Mouse (Mus musculus) neural tube, embryonic 13.5 days (tissue): Measurements from ENCODE around the gene Defb11. TPM values are rescaled to one million over a fixed set of nuclear protein-coding genes. Genes with fewer than 3 reads are reported as not detected.

Experiments used
- polyA plus RNA-seq: library from polyadenylated mRNA; unstranded; fragments of >200 nt; fragmentation: Nextera tagmentation; extraction: Ambion mirVana; gene quantifications from 2 replicates; pipeline ENCODE4 v1.2.1, GENCODE M21; 2015

Defb11 gene
- polyA plus RNA-seq, 1 experiment from 2014 or later, result not detected

Other genes starting within 250 kb of the Defb11 start
- gene Defa34, start 240.6 kb downstream of the Defb11 start, polyA plus RNA-seq, result not detected in 2 replicates
- gene AY761184, start 202.8 kb downstream of the Defb11 start, polyA plus RNA-seq, result not detected in 2 replicates
- not detected in 2 replicates for gene Defa24, start 171.9 kb downstream of the Defb11 start, polyA plus RNA-seq
- gene Defb50, start 82.9 kb downstream of the Defb11 start, polyA plus RNA-seq, result not detected in 2 replicates
- gene Defb2, start 66.5 kb downstream of the Defb11 start, polyA plus RNA-seq, result not detected in 2 replicates
- gene Defb10, start 47.5 kb downstream of the Defb11 start, polyA plus RNA-seq, result not detected in 2 replicates
- not detected in 2 replicates for gene Defb9, start 21.0 kb downstream of the Defb11 start, polyA plus RNA-seq
- gene Defb15, start 26.3 kb upstream of the Defb11 start, polyA plus RNA-seq, result not detected in 2 replicates
- not detected in 2 replicates for gene Defb35, start 31.9 kb upstream of the Defb11 start, polyA plus RNA-seq
- gene Defb13, start 40.4 kb upstream of the Defb11 start, polyA plus RNA-seq, result not detected in 2 replicates
- not detected in 2 replicates for gene Fam90a1a, start 52.3 kb upstream of the Defb11 start, polyA plus RNA-seq
- gene Ccdc70, start 63.4 kb upstream of the Defb11 start, polyA plus RNA-seq, result not detected in 2 replicates
- gene Atp7b, start 153.9 kb upstream of the Defb11 start, polyA plus RNA-seq, result 0.99 and 1.3 TPM in 2 replicates
- gene Alg11, start 154.3 kb upstream of the Defb11 start, polyA plus RNA-seq, result 38.0 and 41.3 TPM in 2 replicates
- gene Nek5, start 218.6 kb upstream of the Defb11 start, polyA plus RNA-seq, result 0.17 and 0.32 TPM in 2 replicates